Mouse (Mus musculus) CD4-positive, CD25-positive, alpha-beta regulatory T cell, adult 9 weeks (primary cell): ENCODE results near the gene Rhot2. TPM values are rescaled to one million over a fixed set of nuclear protein-coding genes. Genes with fewer than 3 reads are reported as not detected.

Experiments
- polyA plus RNA-seq: library from polyadenylated mRNA; unstranded; fragments of 100-300 nt; shearing (Covaris generic); gene quantifications from one replicate; pipeline ENCODE4 v1.2.1, GENCODE M21; 2017

Rhot2 gene
- 45.1 TPM for polyA plus RNA-seq

GRCm38 (mm10) chr17:25844396-25844901 is at the start of gene Rhot2:
Gene Rhot2 (minus strand): TSS chr17:25844851.

GRCm38 (mm10) chr17:25880196-25880910 is 35.7 kb upstream of the Rhot2 start, which contains the start of gene Wfikkn1:
Gene Wfikkn1 (minus strand): TSS chr17:25880858.

GRCm38 (mm10) chr17:25874721-25875170 is 30.1 kb upstream of the Rhot2 start, which contains the start of gene Mettl26:
Gene Mettl26 (plus strand): TSS chr17:25875074.

GRCm38 (mm10) chr17:25868601-25869191 is 24.0 kb upstream of the Rhot2 start, which contains the start of gene Mcrip2:
Gene Mcrip2 (minus strand): TSS chr17:25868764.

GRCm38 (mm10) chr17:25860832-25861703 is 16.4 kb upstream of the Rhot2 start, which contains the start of gene Wdr90:
Gene Wdr90 (minus strand): TSS chr17:25861501.

GRCm38 (mm10) chr17:25841117-25841880 is 3.4 kb downstream of the Rhot2 start, which contains the start of gene Gm20683:
Gene Gm20683 (minus strand): TSS chr17:25841763.

GRCm38 (mm10) chr17:25837076-25837410 is 7.6 kb downstream of the Rhot2 start, which contains the start of gene Rhbdl1:
Gene Rhbdl1 (minus strand): TSS chr17:25837295.

GRCm38 (mm10) chr17:25833291-25833663 is 11.4 kb downstream of the Rhot2 start, which contains the start of gene Stub1:
Gene Stub1 (minus strand): TSS chr17:25833404.

GRCm38 (mm10) chr17:25828712-25829557 is 15.7 kb downstream of the Rhot2 start, which contains the start of gene Jmjd8:
Gene Jmjd8 (plus strand): TSS chr17:25828867.

GRCm38 (mm10) chr17:25823452-25823851 is 21.2 kb downstream of the Rhot2 start, which contains the start of gene Wdr24:
Gene Wdr24 (plus strand): TSS chr17:25823627.

GRCm38 (mm10) chr17:25808789-25809605 is 35.7 kb downstream of the Rhot2 start, which contains the start of gene Fbxl16:
Gene Fbxl16 (plus strand): TSS chr17:25809085.

GRCm38 (mm10) chr17:25796951-25797369 is 47.7 kb downstream of the Rhot2 start, which contains the start of gene Metrn:
Gene Metrn (minus strand): TSS chr17:25797136.

GRCm38 (mm10) chr17:25795609-25796092 is 49.0 kb downstream of the Rhot2 start, which contains the start of gene AC134908.4:
Gene AC134908.4 (minus strand): TSS chr17:25795659.

GRCm38 (mm10) chr17:25792615-25793014 is 52.0 kb downstream of the Rhot2 start, which contains the start of gene Fam173a:
Gene Fam173a (minus strand): TSS chr17:25792901.

Other genes starting within 250 kb of the Rhot2 start
- gene Gng13, start 127.7 kb downstream of the Rhot2 start, polyA plus RNA-seq: not detected
- 5.8 TPM for gene Chtf18, start 117.4 kb downstream of the Rhot2 start, polyA plus RNA-seq
- gene Rpusd1, start 117.2 kb downstream of the Rhot2 start, polyA plus RNA-seq: 20.1 TPM
- not detected for gene Mslnl, start 108.8 kb downstream of the Rhot2 start, polyA plus RNA-seq
- gene Msln, start 90.5 kb downstream of the Rhot2 start, polyA plus RNA-seq: not detected
- 29.9 TPM for gene Narfl, start 71.1 kb downstream of the Rhot2 start, polyA plus RNA-seq
- 59.1 TPM for gene Haghl, start 59.2 kb downstream of the Rhot2 start, polyA plus RNA-seq
- 0.52 TPM for gene Ccdc78, start 58.3 kb downstream of the Rhot2 start, polyA plus RNA-seq
- gene Fam173a, start 52.0 kb downstream of the Rhot2 start, polyA plus RNA-seq: 259 TPM
- not detected for gene AC134908.4, start 49.2 kb downstream of the Rhot2 start, polyA plus RNA-seq
- 7.7 TPM for gene Metrn, start 47.7 kb downstream of the Rhot2 start, polyA plus RNA-seq
- gene Fbxl16, start 35.8 kb downstream of the Rhot2 start, polyA plus RNA-seq: not detected
- 46.8 TPM for gene Wdr24, start 21.2 kb downstream of the Rhot2 start, polyA plus RNA-seq
- gene Jmjd8, start 16.0 kb downstream of the Rhot2 start, polyA plus RNA-seq: 44.0 TPM
- gene Stub1, start 11.4 kb downstream of the Rhot2 start, polyA plus RNA-seq: 63.7 TPM
- 0.27 TPM for gene Rhbdl1, start 7.6 kb downstream of the Rhot2 start, polyA plus RNA-seq
- 0.48 TPM for gene Gm20683, start 3.1 kb downstream of the Rhot2 start, polyA plus RNA-seq
- 6.7 TPM for gene Wdr90, start 16.6 kb upstream of the Rhot2 start, polyA plus RNA-seq
- 2.4 TPM for gene Mcrip2, start 23.9 kb upstream of the Rhot2 start, polyA plus RNA-seq
- gene Mettl26, start 30.2 kb upstream of the Rhot2 start, polyA plus RNA-seq: 112 TPM
- 1.5 TPM for gene Wfikkn1, start 36.0 kb upstream of the Rhot2 start, polyA plus RNA-seq
- gene Rab40c, start 74.9 kb upstream of the Rhot2 start, polyA plus RNA-seq: 5.6 TPM
- 63.9 TPM for gene Pigq, start 100.1 kb upstream of the Rhot2 start, polyA plus RNA-seq
- gene Nhlrc4, start 100.1 kb upstream of the Rhot2 start, polyA plus RNA-seq: not detected
- gene A930017K11Rik, start 107.7 kb upstream of the Rhot2 start, polyA plus RNA-seq: not detected
- gene Capn15, start 140.9 kb upstream of the Rhot2 start, polyA plus RNA-seq: 14.6 TPM
- gene Rab11fip3, start 224.7 kb upstream of the Rhot2 start, polyA plus RNA-seq: 1.5 TPM
- 35.3 TPM for gene Decr2, start 245.5 kb upstream of the Rhot2 start, polyA plus RNA-seq